Mouse (Mus musculus) frontal cortex, postnatal 25 days (tissue): ENCODE results near the gene Rpp21.
"Not testable (repeated sequence)": the region's sequence is repeated elsewhere in the genome, so short reads cannot be mapped to it uniquely, and the experiment has no call there.

Experiments
- DNase-seq, 2 experiments: peaks; one replicate each; pipeline ENCODE4 v3.0.0; 2022; ENCODE audit warnings: low spot score in 2 of 2

Rpp21 gene

GRCm38 (mm10) chr17:36235300-36235699, 22.6 kb downstream of the Rpp21 start:
- DNase-seq, result not testable (repeated sequence)

- DNase-seq, result no peak
Observed at GRCm38 (mm10) chr17:36233572-36233971, 24.3 kb downstream of the Rpp21 start.

GRCm38 (mm10) chr17:36231318-36231717, 26.6 kb downstream of the Rpp21 start:
- peak; percentile 11 to 24 for DNase-seq

GRCm38 (mm10) chr17:36229046-36229445, 28.8 kb downstream of the Rpp21 start:
- DNase-seq, result no peak

- DNase-seq, result no peak
Observed at GRCm38 (mm10) chr17:36226921-36227320, 30.9 kb downstream of the Rpp21 start.

- DNase-seq, result no peak
Observed at GRCm38 (mm10) chr17:36225231-36225824, 32.5 kb downstream of the Rpp21 start.

- DNase-seq, result no peak
Observed at GRCm38 (mm10) chr17:36224451-36224850, 33.4 kb downstream of the Rpp21 start.

GRCm38 (mm10) chr17:36218594-36219155, 39.2 kb downstream of the Rpp21 start:
- DNase-seq, result no peak

- DNase-seq, result no peak
Observed at GRCm38 (mm10) chr17:36215586-36215985, 42.3 kb downstream of the Rpp21 start.

- DNase-seq, result no peak
Observed at GRCm38 (mm10) chr17:36206846-36207245, 51.0 kb downstream of the Rpp21 start.

- no peak for DNase-seq
Observed at GRCm38 (mm10) chr17:36205862-36206261, 52.0 kb downstream of the Rpp21 start.
